Mouse (Mus musculus) ovary, postnatal 10 days (tissue): ENCODE data around the gene Nedd4.

Source experiments
- DNase-seq: peaks from one replicate; pipeline ENCODE4 v3.0.0; 2022; ENCODE audit warnings: low spot score

Gene Nedd4

GRCm38 (mm10) chr9:72791681-72792080 is 129.5 kb downstream of the Nedd4 start:
- no peak for DNase-seq

- no peak for DNase-seq
Observed at GRCm38 (mm10) chr9:72795243-72795642, 133.1 kb downstream of the Nedd4 start.

GRCm38 (mm10) chr9:72797136-72797621 is 135.0 kb downstream of the Nedd4 start:
- no peak for DNase-seq
